Mouse (Mus musculus) forebrain, embryonic 14.5 days (tissue): ENCODE results near the gene Gm47985. TPM values are rescaled to one million over a fixed set of nuclear protein-coding genes. Genes with fewer than 3 reads are reported as not detected.
"Not testable (repeated sequence)": the region's sequence is repeated elsewhere in the genome, so short reads cannot be mapped to it uniquely, and the experiment has no call there.

Experiments used
- ATAC-seq: fragments of 200-750 bp; cut with Nextera tagmentation; 2 replicates; pipeline ENCODE4 v1.8.0; 2017; ENCODE audit warnings: mild to moderate bottlenecking, moderate library complexity
- DNase-seq: peaks from one replicate; pipeline ENCODE4 v3.0.0-alpha.2; 2015; ENCODE audit warnings: low spot score
- H3K27ac ChIP-seq: fragments of 300-500 bp; sonication (generic); 2 replicates; pipeline ENCODE4 v1.5.1; 2014; ENCODE audit warnings: low read depth, mild to moderate bottlenecking, control low read depth, low read length, moderate library complexity
- H3K27me3 ChIP-seq: fragments of 300-500 bp; sonication (generic); replicated peaks from 2 replicates; pipeline ENCODE4 v1.6.1; 2014; ENCODE audit warnings: low read length, control low read depth, mixed read lengths; ENCODE audit not compliant: control insufficient read depth, insufficient read depth
- H3K36me3 ChIP-seq: fragments of 300-500 bp; sonication (generic); 2 replicates; pipeline ENCODE4 v1.6.1; 2014; ENCODE audit warnings: low read length, control low read depth; ENCODE audit not compliant: control insufficient read depth, insufficient read depth
- H3K4me1 ChIP-seq: fragments of 300-500 bp; sonication (generic); 2 replicates; pipeline ENCODE4 v1.6.1; 2014; ENCODE audit warnings: antibody characterized with exemption, low read length, control low read depth; ENCODE audit not compliant: control insufficient read depth, insufficient read depth
- H3K4me2 ChIP-seq: fragments of 300-500 bp; sonication (generic); 2 replicates; pipeline ENCODE4 v1.6.1; 2014; ENCODE audit warnings: mild to moderate bottlenecking, control low read depth, low read length
- H3K4me3 ChIP-seq: fragments of 300-500 bp; sonication (generic); 2 replicates; pipeline ENCODE4 v1.5.1; 2014; ENCODE audit warnings: low read depth, low read length, control low read depth
- H3K9ac ChIP-seq: fragments of 300-500 bp; sonication (generic); 2 replicates; pipeline ENCODE4 v1.6.1; 2014; ENCODE audit warnings: mild to moderate bottlenecking, low read length, control low read depth, moderate library complexity
- H3K9me3 ChIP-seq: fragments of 300-500 bp; sonication (generic); replicated peaks from 2 replicates; pipeline ENCODE4 v1.6.1; 2016; ENCODE audit warnings: low read length, control low read depth, mixed read lengths; ENCODE audit not compliant: control insufficient read depth
- WGBS: fragments of 180-500 bp; shearing (Covaris S2); extraction: QIAGEN DNeasy Blood & Tissue Kit; methylation state at CpG from one replicate; pipeline ENCODE4 v1.1.7; 2014; 5-methylcytosine and 5-hydroxymethylcytosine counted together
- polyA plus RNA-seq: library from polyadenylated mRNA; unstranded; fragments of >200 nt; fragmentation: Nextera tagmentation; extraction: Ambion mirVana; gene quantifications from 2 replicates; pipeline ENCODE4 v1.2.1, GENCODE M21; 2014

Gm47985 gene
- polyA plus RNA-seq, 1 experiment from 2014 or later: not detected

GRCm38 (mm10) chr1:151208944-151209343 lies 26.6 kb downstream of the Gm47985 start:
- H3K4me3 ChIP-seq, ATAC-seq, H3K27ac ChIP-seq: not testable (repeated sequence)

GRCm38 (mm10) chr1:151209824-151210355 lies 27.6 kb downstream of the Gm47985 start, which contains the start of gene Gm47996:
Gene Gm47996 (plus strand): TSS chr1:151210131.
- H3K27ac ChIP-seq, H3K9me3 ChIP-seq, H3K4me2 ChIP-seq, H3K27me3 ChIP-seq, H3K36me3 ChIP-seq, H3K9ac ChIP-seq, ATAC-seq, DNase-seq, H3K4me1 ChIP-seq, H3K4me3 ChIP-seq: not testable (repeated sequence)
- 89% methylated on average over 4 of the region's 8 CpGs for WGBS

More at GRCm38 (mm10) chr1:151208944-151209343, 26.6 kb downstream of the Gm47985 start:
- not testable (repeated sequence) for H3K36me3 ChIP-seq, H3K27me3 ChIP-seq, DNase-seq, H3K9me3 ChIP-seq, H3K9ac ChIP-seq, H3K4me1 ChIP-seq, H3K4me2 ChIP-seq

DNA sequence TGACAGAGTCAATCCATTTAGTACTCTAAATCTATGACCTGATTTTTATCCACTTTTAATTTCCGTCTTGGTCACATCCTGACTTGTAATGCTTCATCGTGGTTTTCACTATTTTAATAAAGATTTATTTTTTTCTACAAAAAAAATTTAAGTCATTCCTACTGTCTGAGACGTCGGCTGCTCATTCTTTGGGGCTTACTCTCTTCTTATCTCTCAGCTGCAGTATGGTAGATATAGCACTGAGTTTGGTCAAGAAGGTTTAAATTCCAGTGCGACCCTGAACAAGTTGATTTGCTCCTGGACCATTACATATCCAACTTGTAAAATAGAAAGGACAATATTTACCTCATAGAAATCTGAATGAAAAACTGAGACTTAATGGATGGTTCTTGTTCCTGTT lies 29.3 kb downstream of the Gm47985 start:
- not testable (repeated sequence) for H3K4me2 ChIP-seq, H3K9ac ChIP-seq, H3K4me1 ChIP-seq, ATAC-seq, H3K27me3 ChIP-seq, H3K36me3 ChIP-seq, DNase-seq, H3K27ac ChIP-seq, H3K9me3 ChIP-seq, H3K4me3 ChIP-seq
- 93% methylated on average over 5 of the region's 5 CpGs for WGBS

DNA sequence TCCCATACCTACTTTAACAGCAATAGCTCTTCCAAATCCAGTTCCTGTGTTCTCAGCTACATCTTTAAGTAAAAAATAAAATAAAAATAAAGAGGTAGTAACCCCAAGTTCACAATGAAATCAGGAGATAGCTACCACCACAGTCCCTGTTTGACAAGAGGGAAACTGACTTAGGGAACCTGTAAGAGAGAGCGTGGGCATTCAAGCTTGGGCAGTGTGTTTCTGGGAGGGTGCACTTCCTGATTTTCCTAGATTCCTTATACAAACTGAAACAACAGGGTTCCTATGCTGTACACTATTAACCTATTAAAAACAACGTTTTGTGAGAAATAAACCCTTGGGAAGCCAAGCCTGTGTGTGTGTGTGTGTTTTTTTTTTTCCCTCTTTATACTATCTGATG lies 32.5 kb downstream of the Gm47985 start:
- H3K4me2 ChIP-seq: no peak overlapping the region
- ATAC-seq: no peak
- H3K27me3 ChIP-seq: no peaks in the 10 kb centered on the region
- WGBS: 83% methylated on average over 2 of the region's 2 CpGs
- H3K4me1 ChIP-seq: no peaks in the 10 kb centered on the region
- H3K9ac ChIP-seq: no peak overlapping the region
- no peak for DNase-seq
- no peaks in the 10 kb centered on the region for H3K9me3 ChIP-seq
- H3K4me3 ChIP-seq: no peak overlapping the region
- H3K27ac ChIP-seq: no peak overlapping the region
- no peaks in the 10 kb centered on the region for H3K36me3 ChIP-seq

DNA sequence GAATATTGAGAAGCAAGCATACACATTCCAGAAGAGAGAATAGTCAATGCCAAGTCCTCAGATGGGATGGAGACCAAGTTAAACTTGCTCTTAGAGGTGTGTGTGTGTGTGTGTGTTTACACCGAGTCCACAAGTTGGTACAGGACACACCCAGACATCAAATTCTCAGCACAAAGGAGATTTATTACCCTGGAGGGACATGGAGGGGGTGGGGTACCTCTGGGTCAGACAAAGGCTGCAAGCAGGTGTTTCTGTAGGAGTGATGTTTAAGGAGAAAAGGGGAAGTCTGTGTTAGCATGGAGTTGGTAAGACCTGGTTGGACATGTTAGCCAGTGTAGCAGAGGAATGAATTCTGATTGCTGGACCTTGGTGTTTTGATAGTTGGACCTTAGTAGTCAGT lies 33.6 kb downstream of the Gm47985 start:
- no peak overlapping the region for H3K9ac ChIP-seq
- no peak overlapping the region for H3K4me3 ChIP-seq
- 75% methylated on average over 1 of the region's 1 CpGs for WGBS
- DNase-seq: no peak
- H3K27ac ChIP-seq: no peak overlapping the region
- no peaks in the 10 kb centered on the region for H3K27me3 ChIP-seq
- no peaks in the 10 kb centered on the region for H3K4me1 ChIP-seq
- no peak overlapping the region for H3K4me2 ChIP-seq
- no peaks in the 10 kb centered on the region for H3K9me3 ChIP-seq
- ATAC-seq: no peak
- no peaks in the 10 kb centered on the region for H3K36me3 ChIP-seq

- Histone ChIP-seq H3K4me3 (no peak overlapping the region), H3K9me3 (no peaks in the 10 kb centered on the region), H3K27ac (no peak overlapping the region), H3K27me3 (no peaks in the 10 kb centered on the region), H3K36me3 (no peaks in the 10 kb centered on the region), H3K4me1 (no peaks in the 10 kb centered on the region), H3K4me2 (no peak overlapping the region), H3K9ac (no peak overlapping the region)
- WGBS: 71% methylated on average over 3 of the region's 3 CpGs
- no peak for DNase-seq
- ATAC-seq: no peak
These were observed 34.1 kb downstream of the Gm47985 start for GRCm38 (mm10) chr1:151216417-151216816.

- Histone ChIP-seq H3K4me1 (no peaks in the 10 kb centered on the region), H3K27me3 (no peaks in the 10 kb centered on the region), H3K36me3 (no peaks in the 10 kb centered on the region), H3K9me3 (no peaks in the 10 kb centered on the region), H3K4me3 (no peak overlapping the region), H3K4me2 (no peak overlapping the region), H3K27ac (no peak overlapping the region), H3K9ac (no peak overlapping the region)
- DNase-seq (no peak), ATAC-seq (no peak)
- 91% methylated on average over 5 of the region's 5 CpGs for WGBS
These were observed 36.7 kb downstream of the Gm47985 start for GRCm38 (mm10) chr1:151219045-151219444.

GRCm38 (mm10) chr1:151220098-151220497 lies 37.8 kb downstream of the Gm47985 start:
- H3K27ac ChIP-seq: no peak overlapping the region
- H3K9me3 ChIP-seq: no peaks in the 10 kb centered on the region
- H3K27me3 ChIP-seq: no peaks in the 10 kb centered on the region
- H3K9ac ChIP-seq: no peak overlapping the region
- 74% methylated on average over 7 of the region's 7 CpGs for WGBS
- no peaks in the 10 kb centered on the region for H3K36me3 ChIP-seq
- H3K4me3 ChIP-seq: no peak overlapping the region
- no peaks in the 10 kb centered on the region for H3K4me1 ChIP-seq
- DNase-seq: no peak
- no peak for ATAC-seq
- no peak overlapping the region for H3K4me2 ChIP-seq

DNA sequence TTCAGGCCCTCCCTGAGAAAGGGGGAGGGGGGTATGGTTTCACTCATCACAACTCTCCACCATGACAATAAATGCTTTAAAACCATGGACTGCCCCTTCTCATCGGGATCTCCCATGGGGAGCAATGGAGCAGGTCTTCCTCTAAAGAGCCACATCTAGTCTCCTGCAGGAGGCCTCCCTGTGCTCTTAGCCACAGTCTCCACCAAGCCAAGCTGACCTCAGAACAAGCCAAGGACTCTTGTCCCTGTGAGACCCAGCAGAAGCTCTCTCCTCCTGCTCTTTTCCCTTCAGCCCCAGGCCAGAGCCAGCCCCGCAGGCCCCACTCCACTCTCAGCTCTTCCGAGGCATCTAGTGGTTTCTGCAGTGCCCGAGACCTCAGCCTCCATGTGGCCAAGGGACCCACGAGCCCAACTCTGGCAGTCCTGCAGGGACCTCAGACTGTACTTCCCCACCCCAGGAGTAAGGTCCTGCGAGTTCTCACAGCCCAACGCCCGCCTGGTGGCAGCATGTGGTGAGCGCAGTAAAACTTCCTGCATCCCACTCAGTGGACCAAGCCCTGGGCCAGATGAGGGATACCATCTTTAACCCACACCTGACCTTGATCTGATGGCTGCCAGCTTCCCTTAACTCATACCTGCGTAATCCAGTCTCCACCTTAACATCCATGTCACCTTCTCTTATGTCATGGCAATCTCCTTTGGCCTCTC lies 40.4 kb downstream of the Gm47985 start:
- DNase-seq (no peak), ATAC-seq (no peak)
- no peaks in the 10 kb centered on the region for H3K4me1 ChIP-seq
- H3K27ac ChIP-seq: no peak overlapping the region
- H3K36me3 ChIP-seq: no peaks in the 10 kb centered on the region
- WGBS: 87% methylated on average over 10 of the region's 10 CpGs
- no peak overlapping the region for H3K4me2 ChIP-seq
- H3K4me3 ChIP-seq: no peak overlapping the region
- no peaks in the 10 kb centered on the region for H3K27me3 ChIP-seq
- no peaks in the 10 kb centered on the region for H3K9me3 ChIP-seq
- H3K9ac ChIP-seq: no peak overlapping the region
